8 mouse cellular contexts compared by ENCODE assay signal in the genomic region with DNA sequence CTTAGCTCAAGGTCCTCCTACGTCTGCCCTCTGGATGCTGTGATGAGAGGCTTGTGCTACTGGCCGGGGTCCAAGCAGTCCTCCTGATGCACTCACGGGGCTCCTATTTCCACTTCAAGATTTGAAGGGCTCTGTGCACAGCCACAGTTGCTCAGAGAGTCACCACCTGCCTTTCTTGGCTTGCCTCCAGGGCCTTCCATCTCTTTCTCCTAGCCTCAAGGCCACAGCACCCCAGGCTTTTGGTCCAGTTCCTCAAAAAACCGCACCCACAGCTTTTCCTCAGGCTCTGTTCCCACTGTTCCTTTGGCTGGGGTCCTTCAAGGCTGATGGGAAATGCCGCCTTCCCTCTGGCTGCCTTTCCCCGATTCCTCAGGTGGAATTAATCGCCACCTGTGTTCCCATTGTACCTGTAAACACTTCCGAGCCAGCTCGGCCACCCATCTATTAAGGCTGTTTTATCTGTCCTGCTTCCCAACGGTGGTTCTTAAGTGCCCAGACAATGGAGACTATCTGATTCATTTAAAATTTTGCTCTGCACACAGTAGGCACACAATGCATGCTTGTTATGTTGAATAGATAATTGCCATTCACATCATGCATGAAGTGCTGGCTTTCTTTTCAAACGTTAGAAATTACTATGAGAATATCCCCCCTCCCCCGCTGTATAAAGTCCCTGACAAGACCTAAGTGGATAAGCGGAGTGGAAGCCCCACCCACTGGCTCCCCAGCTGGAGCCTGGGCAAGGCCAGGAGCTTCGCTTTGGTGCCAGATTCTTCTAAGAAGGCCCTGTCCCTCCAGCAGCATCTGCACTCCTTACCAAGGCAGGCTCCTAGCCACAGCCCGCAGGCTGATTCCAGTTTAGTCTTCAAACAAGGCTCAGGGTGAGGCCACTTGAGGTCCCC. TPM values are rescaled to one million over a fixed set of nuclear protein-coding genes. Genes with fewer than 3 reads are reported as not detected.
DNase-seq lines count a peak whose midpoint lies in the region; ATAC-seq lines count a peak whose summit lies in the region.
"Had no signal": no experiment of that assay in that cellular context is flagged by ENCODE, and none has a peak within 500 bp of the region (broad histone marks: within the 10 kb centered on the region; RNA-seq: fewer than 3 reads in every experiment).

No protein-coding gene starts in this region.

- no peak overlapping the region for H3K9ac ChIP-seq in forebrain, embryonic 12.5 days
- H3K9ac ChIP-seq: limb, embryonic 12.5 days had no signal

- intact Hi-C loops in heart, postnatal 14 days (cut with DNase I) = no loop called here

- WGBS in forebrain, embryonic 12.5 days = 14% methylated on average over 15 of the region's 15 CpGs

- peaks cover 35% of the 10 kb centered on the region for H3K4me1 ChIP-seq in forebrain, embryonic 12.5 days

- no peaks in the 10 kb centered on the region for H3K9me3 ChIP-seq in forebrain, embryonic 12.5 days
- H3K9me3 ChIP-seq: limb, embryonic 12.5 days had no signal

- no peak overlapping the region for H3K4me3 ChIP-seq in forebrain, embryonic 12.5 days (replicated peaks)
- H3K4me3 ChIP-seq: limb, embryonic 12.5 days had no signal

- H3K27me3 ChIP-seq in forebrain, embryonic 12.5 days = 0 out of 2 replicates have a peak, but pooled peaks cover 5% of the 10 kb centered on the region

- H3K27ac ChIP-seq in forebrain, embryonic 12.5 days = peak overlapping the region; percentile 82
- H3K27ac ChIP-seq: limb, embryonic 12.5 days had no signal

- peak; percentile 69; the same call in 1 of the 2 replicates for ATAC-seq in forebrain, embryonic 12.5 days (ENCODE audit: low FRiP score)

- no peaks in the 10 kb centered on the region for H3K36me3 ChIP-seq in forebrain, embryonic 12.5 days (replicated peaks)
- H3K36me3 ChIP-seq: limb, embryonic 12.5 days had no signal

- peak; percentile 57 for DNase-seq in NIH3T3 (ENCODE audit: low read depth)
- peak; percentile 71 for DNase-seq in adrenal gland, postnatal 14 days
- DNase-seq in heart, postnatal 14 days = peak; percentile 77 to 78
- peak; percentile 83 for DNase-seq in lung, postnatal 25 days (ENCODE audit: low spot score)
- peak; percentile 95 for DNase-seq in testis, postnatal 10 days (ENCODE audit: low spot score)
- DNase-seq in thymus, postnatal 0 days (ENCODE audit: low spot score) = no peak

- 0 out of 2 replicates have a peak overlapping the region, but pooled peaks have one; percentile 4 for H3K4me2 ChIP-seq in forebrain, embryonic 12.5 days
- H3K4me2 ChIP-seq: limb, embryonic 12.5 days had no signal

RNA-seq across cellular contexts. Expression of a gene that starts 36.5 kb away (rescaled TPM):
- 49.6 and 54.7 TPM in 2 replicates for total RNA-seq in adrenal gland, postnatal 14 days (2021)
- 30.6 and 30.8 TPM in 2 replicates for polyA plus RNA-seq in forebrain, embryonic 12.5 days (2016; fragmentation: Nextera tagmentation; extraction: Ambion mirVana)
- 10 to 100 TPM; 27.4 to 28.6 TPM for total RNA-seq in heart, postnatal 14 days (2021)
- 11.1 and 13.8 TPM in 2 replicates for polyA plus RNA-seq in thymus, postnatal 0 days (2015; fragmentation: Nextera tagmentation; extraction: Ambion mirVana)
